Mouse (Mus musculus) left cerebral cortex, postnatal 25 days (tissue): Measurements from ENCODE around the gene Emsy. TPM values are rescaled to one million over a fixed set of nuclear protein-coding genes. Genes with fewer than 3 reads are reported as not detected.

Experiments
- DNase-seq, 2 experiments: peaks; one replicate each; pipeline ENCODE4 v3.0.0; 2022; ENCODE audit warnings: low spot score in 2 of 2, mixed read lengths in 1 of 2
- intact Hi-C: fragments of 180-260 bp; cut with DNase I; formaldehyde crosslinking; loops from one replicate; pipeline ENCODE4 v1.15.1; 2025
- total RNA-seq, 2 experiments: library from RNA; stranded (reverse); gene quantifications; 2 replicates each; pipeline ENCODE4 v1.2.3; 2021

Emsy gene
- total RNA-seq, 2 experiments from 2014 or later = 62.4 to 68.4 TPM

DNA sequence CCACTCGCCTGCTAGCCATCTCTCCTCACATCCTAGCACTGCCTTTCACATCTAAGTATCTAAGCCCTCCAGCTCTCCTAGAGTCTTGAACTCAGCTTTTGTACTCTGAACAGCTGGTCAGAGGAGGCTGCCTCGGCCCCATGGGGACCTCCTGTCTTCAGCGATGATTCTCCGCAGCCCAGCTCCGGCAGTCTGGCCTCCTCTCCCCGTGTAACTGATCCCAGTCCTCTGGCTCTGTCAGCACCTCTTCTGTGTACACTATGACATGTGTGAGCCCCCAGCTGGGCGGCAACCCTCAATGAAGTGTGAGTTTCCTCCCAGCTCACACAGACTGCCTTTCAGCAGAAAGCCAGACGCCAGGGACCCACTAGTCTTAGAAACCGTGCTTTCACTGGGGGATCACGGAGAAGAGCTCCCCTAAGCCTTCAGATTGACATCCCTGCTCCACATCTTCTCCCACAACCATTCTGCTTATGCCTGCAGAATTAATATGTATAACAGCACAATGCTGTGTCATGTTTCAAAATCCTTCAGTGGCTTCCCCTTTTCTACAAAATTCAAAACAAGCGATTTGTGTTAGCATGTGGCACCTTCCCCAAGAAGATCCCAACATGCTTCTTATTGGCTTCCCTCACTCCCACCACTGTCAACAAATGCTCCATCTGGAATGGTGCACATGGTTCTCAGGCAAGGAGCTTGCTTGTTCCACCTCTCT, 15.8 kb upstream of the Emsy start:
- intact Hi-C loops = no loop called here
- no peak for DNase-seq

DNA sequence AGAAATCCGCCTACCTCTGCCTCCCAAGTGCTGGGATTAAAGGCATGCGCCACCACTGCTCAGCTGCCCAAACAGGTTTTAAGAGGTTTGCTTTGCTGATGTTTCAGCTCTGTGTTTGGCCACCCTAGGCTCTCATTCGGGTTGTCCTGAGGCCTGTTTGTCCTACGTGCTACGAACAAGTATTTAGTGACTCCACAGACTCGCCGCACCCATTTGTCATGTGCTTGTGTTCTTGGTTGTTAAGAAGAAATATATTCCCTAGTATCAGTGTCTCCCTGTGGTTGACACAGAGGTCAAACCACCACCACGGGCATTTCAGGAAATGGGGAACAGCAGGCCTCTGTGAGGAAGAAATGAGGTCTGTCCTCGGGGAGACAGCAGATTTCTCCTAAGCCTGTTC, 14.8 kb upstream of the Emsy start:
- intact Hi-C loops = no loop called here
- no peak for DNase-seq

DNA sequence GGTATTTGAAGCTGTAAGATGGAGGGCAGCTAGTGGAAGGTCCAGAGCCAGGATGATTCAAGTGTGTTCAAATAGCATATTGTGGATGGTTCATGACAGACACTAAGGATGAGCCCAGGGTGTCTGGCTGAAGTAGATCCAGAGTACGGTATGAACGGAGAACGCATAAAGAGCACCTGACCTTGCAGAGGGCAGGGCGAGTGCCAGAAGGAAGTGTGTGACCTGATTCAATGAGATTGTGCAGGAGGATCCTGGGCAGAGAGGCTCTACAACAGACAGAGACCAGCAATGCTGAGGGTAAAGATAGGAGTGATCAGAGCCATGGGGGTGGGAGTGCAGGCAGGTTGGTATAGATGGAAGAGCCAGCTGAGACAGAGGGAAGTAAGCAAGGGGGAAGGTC, 14.2 kb upstream of the Emsy start:
- DNase-seq = no peak
- intact Hi-C loops = no loop called here

DNA sequence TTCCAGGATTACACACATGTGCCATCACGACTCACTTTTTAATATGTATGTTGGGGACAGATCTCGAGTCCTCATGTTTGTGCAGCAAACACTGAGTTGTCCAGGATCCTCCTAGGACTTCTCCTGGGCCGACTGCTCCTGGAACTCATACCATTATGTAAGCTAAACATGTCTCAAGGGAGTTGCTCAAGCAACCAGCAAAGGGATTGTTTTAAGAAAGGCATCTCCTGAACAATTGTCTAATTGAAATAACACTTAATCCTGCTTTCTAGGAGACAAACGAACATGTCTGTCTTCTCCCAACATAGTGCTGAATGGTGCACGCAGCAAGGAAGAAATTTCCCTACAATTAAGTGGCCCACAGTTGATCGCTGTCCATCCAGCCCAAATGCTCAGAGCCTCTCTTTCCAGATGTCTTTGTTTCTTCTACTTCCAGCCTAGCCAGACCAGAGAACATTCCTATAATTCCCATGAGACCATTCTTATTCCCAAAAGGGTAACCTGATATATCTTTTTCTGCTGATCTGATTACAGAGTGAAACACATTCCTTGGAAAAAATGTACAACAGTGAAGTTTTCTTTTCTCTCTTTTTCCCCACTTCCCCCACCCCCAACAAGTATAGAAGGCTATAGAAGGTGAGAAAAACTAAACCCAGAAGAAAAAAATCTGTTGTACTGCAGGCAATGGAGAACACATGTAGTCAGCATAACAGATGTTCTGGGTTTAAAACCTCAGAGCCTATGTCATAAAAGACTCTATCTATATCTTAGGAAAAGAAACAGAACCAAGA, 11.6 kb upstream of the Emsy start:
- intact Hi-C loops = no loop called here
- no peak for DNase-seq

DNA sequence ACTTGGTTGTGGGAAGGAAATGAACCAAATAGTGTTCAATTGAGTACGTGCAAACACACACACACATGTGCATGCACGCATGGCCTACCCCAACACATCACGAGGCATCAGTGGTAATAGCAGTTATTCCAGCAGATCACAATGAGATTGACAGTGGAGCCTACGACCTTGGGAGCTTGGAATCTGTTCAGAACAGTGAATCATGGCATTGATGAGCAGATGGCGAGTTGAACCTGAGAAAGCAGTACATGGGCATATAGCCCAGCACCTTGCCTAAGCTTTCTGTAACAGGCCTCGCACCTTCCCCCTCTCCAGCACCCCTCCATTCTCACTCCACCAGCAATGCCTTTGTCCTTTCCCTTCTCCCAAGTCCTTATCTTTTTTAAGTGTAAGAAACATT, 9.1 kb upstream of the Emsy start:
- intact Hi-C loops = no loop called here
- DNase-seq = no peak

DNA sequence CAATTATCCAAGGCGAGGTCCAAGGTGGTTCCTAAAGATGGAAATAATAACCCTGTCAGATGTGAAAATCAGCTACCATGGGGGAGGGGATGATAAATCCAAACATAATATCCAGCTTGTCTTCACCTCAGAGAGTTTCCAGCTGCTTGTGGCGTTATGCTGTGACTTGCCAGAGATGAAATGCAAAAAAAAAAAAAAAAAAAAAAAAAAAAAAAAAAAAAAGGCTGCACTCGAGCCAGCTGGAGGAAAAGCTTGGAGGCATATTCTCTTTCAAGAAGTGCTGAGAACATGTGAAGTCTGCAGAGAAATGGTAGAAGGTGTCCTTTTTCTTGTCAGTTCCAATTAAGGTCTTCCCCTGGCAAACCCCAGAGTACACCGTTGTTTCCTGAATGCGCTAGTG, 8.6 kb upstream of the Emsy start:
- intact Hi-C loops = no loop called here
- DNase-seq = peak in 1 of 2 experiments; percentile 6

DNA sequence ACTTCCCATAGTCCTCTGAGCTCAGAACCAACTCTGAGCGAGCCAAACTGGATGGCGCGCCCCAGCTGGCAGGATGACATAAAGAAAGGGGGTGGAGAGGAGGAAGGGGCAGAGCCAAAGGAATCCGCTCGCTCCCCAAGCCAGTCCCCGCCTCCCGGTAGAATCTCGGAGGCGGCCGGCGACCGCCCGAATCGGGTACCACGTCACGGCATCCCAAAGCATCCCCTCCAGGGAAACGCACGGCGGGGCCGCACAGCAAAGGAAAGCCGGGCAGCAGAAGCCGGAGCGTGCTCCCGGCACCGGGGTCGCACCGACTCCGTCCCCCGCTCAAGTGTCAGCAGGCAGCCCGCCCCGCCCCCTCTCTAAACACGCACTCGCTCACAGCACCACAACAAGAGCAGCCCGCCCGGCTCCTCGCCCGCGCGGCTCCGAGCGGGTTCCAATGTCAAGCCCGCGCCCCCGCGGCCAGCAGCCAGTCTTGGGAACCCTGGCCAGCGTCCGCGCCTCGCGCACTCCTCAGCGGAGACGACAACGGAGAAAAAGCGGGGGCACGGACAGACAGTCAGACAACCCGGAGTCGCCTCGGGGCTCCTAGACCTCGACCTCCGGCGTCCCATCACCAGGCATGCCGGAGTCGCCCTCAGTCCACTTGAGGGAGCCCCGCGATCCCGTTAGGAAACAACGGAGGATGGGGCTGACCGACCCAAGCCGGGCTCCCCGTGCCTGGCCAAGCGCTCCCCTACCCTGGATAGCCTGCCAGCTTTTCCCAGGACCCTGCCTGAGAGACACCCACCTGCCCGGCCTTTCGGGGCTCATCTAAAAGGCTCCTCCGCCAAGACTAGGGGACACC, 677 bp downstream of the Emsy start:
- intact Hi-C loops = loop anchor here (1.0 kb wide), 1 partner anchor 47 kb away; the partner anchor contains the start of gene Thap12

DNA sequence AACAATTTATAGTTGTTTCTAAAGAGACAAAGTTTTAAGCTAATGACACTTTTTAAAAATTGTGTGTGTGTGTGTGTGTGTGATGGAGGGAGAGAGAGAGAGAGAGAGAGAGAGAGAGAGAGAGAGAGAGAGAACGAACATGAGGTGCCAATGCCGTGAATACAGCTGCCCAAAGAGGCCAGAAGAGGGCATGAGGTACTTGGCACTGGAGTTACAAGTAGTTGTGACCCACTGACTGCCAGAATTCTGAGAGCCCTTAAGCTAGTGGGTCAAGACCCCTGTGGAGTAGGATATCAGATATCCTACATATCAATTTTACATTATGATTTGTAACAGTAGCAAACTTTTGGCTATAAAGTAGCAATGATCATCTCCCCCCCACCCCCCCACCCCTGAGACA, 4.9 kb downstream of the Emsy start:
- DNase-seq = no peak
- intact Hi-C loops = no loop called here

More for the DNA sequence above, 677 bp downstream of the Emsy start:
- peak; percentile 76 to 91 for DNase-seq

DNA sequence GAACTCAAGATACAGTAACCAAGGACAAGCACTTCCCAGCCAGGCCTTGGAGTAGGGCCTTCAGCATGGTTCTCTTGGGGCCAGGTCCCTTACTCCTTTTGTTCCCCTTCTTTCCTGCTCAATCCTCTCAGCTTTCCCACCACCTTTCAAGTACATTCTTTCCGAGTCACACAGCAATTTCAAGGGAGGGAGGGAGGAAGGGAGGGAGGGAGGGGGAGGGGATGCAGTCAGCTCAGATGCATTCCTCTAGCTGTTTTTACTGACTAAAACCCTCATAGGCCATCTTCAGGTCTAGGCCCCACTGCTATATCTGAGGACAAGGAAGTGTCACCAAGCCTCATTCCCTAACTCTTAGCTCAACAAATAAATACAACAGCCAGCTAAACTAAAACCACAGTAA, 12.3 kb downstream of the Emsy start:
- DNase-seq = no peak
- intact Hi-C loops = no loop called here

DNA sequence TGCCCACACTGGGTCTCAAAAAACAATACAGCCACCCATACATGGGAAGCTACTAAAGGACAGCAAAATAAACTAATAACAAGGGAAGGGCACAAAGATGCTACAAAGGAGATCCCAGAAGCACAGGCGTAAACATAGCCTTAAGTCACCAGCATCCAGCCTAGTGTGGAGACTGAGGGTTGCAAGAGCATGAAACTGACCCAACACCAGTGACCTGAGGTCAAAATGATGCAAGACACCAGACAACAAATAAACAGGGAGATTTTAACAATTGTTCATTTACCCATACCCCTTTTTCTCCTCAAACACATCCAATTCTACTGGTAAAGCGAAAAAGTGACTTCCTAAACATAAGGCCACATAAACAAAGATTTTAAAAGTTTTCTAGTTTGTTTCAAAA, 20.0 kb downstream of the Emsy start:
- DNase-seq = no peak
- intact Hi-C loops = no loop called here

DNA sequence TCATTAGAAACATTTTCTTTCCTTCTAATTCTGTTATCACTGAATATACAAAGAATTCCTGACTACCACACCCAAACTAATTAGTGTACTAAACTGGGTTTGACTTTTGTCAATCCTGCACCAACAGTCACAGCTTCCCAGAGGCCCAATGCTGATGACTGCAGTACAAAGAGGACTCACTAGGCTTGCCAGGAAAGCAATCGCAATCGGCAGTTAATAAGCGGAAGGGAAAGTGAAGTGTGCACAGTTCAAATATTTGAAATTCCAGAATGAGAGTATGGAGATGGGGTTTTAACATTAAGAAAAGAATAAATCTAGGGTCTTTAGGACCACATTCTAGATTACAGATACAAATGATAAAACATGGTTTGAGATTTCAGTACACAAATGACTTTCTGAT, 23.6 kb downstream of the Emsy start:
- intact Hi-C loops = no loop called here
- DNase-seq = no peak

DNA sequence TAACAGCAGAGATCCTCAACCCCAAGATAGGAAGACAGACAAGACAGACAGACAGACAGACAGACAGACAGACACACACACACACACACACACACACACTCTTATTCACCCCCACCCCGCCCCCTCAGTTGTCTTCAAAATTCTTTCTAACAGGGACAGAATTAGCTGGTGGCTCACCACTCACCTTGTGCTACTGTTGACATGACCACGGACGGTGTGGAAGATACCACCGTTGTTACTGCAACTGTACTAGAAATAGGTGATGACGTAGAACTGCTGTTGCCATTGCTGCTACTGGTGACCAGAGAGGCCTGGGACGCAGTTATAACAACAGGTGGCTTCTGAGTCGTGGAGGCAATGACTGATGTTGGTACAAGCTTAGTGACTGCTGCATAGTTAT, 26.6 kb downstream of the Emsy start:
- no peak for DNase-seq
- intact Hi-C loops = no loop called here

DNA sequence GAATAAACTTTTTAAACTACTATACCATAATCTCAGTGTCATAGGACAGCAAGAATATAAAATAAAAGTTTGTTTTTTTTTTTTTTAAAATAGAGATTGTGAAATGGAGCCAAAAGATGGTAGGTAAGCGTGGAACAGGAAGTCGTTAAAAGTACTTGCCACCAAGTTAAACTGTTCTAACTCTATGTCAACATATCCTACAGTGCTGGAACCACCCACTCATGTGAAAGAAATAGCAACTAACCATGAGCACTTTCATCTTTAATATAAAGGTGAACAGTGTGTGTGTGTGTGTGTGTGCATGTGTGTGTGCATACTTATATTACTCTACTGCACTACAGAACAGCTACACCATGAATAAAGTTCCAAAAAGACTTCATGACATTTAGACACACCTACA, 38.8 kb downstream of the Emsy start:
- DNase-seq = no peak

DNA sequence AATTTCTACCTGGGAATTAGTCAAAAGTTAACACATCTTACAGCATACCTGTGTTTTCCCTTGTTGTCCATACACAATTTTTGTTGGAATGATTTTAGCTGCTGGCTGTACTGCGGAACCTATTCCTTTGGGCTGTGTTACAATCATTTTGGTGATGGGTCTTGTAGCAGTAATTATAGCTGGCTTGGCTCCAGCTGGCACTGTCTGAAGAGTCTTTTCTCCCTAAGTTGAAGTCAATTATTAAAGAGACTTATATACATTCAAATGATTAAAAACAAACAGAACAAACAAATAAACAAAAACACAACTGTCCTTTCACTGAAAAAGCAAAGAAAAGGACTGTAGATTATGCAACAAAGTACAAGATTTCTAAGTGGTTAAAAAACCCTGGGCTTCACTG, 43.6 kb downstream of the Emsy start:
- no peak for DNase-seq
- intact Hi-C loops = no loop called here

More for the DNA sequence above, 38.8 kb downstream of the Emsy start:
- intact Hi-C loops = no loop called here

DNA sequence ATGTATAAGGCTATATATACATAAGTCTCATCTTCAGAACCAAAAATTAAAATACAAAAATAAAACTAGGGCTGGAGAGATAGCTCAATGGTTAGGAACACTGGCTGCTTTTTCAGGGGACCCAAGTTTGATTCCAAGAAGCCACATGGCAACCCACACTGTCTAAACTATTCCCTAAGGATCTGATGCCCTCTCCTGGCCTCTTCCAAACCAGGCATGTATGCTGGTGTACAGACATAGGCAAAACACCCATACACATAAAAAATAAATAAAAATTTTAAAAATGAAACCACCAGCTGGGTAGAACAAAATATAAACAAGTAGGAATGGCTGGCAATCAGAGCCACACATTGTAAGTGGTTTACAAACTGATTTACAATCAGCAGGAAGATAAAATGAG, 48.1 kb downstream of the Emsy start:
- no peak for DNase-seq
- intact Hi-C loops = no loop called here

DNA sequence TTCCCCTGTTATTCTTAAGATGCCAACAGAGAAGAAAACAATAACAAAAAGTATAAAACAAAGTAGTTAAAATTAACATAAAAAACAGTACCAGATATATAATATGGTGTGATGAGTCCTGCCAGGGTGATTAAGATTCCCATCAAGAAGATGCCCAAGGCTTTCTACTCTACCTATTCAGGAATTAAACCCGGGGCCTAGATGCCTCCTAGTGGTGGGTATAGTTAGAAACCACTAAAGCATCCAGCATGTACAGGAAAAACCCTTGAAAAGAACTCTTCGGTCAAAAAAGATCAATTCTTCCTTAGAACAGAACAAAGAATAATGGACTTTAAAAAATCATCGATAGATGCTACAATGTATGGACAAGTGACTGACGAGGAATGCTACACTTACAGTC, 49.4 kb downstream of the Emsy start:
- DNase-seq = peak in 1 of 2 experiments; percentile 31
- intact Hi-C loops = loop anchor here (1.0 kb wide), 1 partner anchor 126 kb away; no protein-coding TSS in a partner anchor

DNA sequence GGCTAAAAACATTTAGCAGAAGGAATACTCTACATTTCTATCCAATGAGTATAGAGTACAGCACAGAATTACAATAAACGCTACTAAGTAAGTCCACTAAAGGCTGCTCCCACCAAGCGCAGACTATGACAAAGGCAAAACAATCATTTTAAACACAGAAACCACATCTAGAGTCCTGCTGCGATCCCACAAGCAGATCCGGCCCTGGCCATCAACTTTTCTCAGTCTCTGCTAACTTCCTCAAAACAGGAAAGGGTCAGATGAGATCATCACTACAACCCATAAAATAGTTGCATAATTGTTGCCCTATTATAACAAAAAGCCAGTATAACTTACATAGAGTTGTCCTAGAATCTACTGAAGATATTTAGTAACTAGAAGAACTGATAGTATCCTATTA, 54.9 kb downstream of the Emsy start:
- DNase-seq = no peak
- intact Hi-C loops = no loop called here

DNA sequence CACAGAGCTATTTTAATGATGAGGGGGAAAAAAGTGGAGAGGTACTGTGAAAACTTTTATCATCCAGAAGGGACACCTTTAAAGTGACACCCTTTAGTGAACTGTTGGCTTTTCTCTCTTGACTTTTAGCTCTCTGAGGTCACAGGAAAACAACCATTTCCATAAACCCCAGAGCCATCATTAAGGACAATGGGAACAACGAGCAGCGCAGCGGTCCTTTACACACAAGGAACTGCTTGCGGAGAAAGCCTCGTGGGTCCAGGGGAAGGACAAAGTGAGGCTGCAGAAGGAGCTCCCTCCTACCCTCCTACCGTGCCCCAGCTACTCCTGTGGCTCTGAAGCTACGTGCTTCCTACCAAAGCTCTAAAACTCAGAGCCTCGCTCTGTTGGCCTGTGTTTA, 59.2 kb downstream of the Emsy start:
- no peak for DNase-seq
- intact Hi-C loops = no loop called here

DNA sequence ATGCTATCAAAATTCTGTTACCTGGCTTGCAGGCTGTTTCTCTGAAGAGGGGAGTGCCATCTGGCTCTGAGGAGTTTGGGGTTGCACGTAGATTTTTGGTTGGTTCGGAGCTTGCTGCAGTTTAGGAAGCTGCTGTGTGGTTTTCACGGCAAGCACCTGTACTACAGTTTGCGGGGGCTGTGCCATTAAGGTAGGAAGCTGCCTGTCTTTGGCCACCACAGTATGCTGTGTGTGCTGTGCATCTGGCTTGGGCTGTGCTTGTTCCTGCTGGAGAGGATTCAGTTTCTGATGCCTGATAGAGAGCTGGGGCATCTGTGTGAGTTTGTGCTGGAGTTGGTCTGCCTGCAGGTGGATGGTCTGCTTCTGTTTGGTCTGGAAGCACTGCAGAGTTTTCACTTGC, 61.9 kb downstream of the Emsy start:
- no peak for DNase-seq
- intact Hi-C loops = no loop called here

DNA sequence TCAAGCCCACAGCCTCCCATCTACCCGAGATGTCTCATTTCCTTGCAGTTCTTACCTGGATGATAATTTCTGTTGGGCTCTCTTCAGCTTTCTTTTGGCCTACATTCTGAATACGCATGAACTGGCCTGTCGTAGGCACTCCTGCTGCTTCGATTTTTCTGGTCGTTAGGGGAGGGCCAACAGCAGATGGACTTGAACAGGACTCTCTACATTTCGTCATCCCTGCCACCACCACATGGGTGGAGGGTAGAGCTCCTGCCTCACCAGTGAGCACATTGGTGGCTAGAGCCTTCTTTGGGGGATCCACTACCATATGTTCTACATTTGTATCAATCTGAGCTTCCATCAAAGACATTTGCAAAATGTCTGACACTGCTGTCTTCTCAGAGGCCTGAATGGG, 63.3 kb downstream of the Emsy start:
- intact Hi-C loops = no loop called here
- DNase-seq = no peak
